Mouse (Mus musculus): ENCODE data around the gene Sgsm1.

DNA sequence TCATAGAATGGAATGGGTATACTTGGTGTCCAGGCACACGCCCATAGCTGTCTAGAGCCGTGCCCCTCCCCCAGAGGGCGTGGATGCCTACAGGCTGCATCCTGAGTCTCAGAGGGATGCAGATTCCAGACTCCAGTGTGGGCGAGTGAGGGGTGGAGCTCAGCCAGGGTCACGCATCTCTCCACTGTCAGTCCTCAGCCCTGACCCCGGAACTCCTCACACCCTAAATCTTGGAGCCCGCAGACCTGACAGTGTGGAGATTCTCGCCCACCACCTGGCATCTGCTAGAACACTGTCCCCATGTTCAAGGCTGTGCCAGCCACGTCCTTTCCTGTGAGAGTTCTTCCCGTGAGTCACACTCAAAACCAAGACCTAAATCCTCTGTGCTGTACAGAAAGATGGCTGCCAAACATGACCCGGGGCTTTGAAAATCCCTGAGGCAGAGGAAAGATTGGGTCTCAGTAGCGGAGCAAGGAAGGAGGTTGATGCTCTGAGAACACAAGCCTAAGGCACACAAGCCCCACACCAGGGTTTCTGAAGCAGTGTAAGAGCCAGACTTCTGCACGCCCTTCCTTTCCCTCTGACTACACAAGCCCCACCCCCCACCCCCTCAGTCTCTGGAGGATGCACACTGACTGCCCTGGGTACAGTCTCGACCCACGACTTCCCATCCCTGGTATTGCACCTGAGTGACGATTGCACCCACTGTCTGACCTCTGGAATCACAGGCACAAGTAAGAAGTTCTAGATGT, 34.2 kb upstream of the Sgsm1 start:
- no peak for TF ChIP-seq CTCF (IDR thresholded peaks at IDR 0.05; ENCODE audit: low read depth)
- no peak for TF ChIP-seq EP300 (IDR thresholded peaks at IDR 0.05; ENCODE audit: low read depth)
